Mouse (Mus musculus): ENCODE data around the gene Actr5. TPM values are rescaled to one million over a fixed set of nuclear protein-coding genes. Genes with fewer than 3 reads are reported as not detected.

Actr5 gene
- polyA plus RNA-seq, 2 experiments, result 3.6 to 4.9 TPM

DNA sequence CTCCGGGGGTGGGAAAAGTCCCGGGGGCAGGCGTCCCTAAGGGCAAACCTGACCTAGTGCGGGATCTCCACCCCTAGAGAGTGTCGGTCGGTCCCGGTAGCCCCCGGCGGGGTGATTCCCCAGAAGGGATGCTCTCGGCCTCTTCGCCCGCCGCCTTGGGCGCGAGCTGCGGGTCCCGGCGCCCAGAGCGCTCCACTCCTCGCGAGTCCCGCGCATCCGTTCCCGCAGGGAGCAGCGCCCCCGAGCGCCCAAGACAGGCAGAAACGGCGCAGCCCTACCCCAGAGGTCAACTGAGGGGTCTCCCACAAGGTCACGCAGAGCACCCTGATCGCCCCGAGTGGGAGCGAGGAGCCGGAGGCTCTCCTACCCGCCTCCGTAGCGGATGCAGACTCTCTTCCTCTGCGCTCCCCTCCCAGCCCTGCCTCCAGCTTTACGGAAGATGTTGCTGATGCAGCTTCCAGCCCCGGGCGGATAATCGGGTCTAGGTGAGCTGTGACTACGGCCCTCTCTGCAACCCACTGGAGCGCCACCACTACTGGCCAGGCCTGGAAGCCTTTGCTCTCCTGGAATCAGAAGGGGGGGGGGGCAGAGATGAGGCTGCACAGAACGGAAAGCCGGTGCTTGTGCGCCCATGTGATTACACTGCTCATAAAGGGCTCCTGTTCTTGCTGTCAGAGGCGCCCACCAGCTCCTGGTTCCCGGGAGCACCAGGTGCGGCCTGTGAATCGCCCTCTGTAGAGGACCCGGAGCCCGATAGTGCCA is 43.2 kb downstream of the Actr5 start:
- Histone ChIP-seq H3K36me3 (replicated peaks; ENCODE audit: control insufficient read depth, insufficient read depth, low read depth) (no peaks in the 10 kb centered on the region), H3K4me1 (replicated peaks; ENCODE audit: control insufficient read depth in 2 of 2, insufficient read depth in 2 of 2, low read length in 1 of 2) (no peaks in the 10 kb centered on the region), H3K9ac (replicated peaks) (no peak overlapping the region), H3K27me3 (ENCODE audit: control insufficient read depth, insufficient read depth, low read length) (peaks cover 43% of the 10 kb centered on the region), H3K27ac (no peak overlapping the region), H3K4me2 (ENCODE audit: low read depth) (peak overlapping the region; percentile 51), H3K4me3 (ENCODE audit: insufficient read depth in 1 of 2, low read depth in 2 of 2, low read length in 2 of 2) (peak overlapping the region; percentile 25 to 31), H3K9me3 (ENCODE audit: control insufficient read depth, low read length) (no peaks in the 10 kb centered on the region)
- DNase-seq (ENCODE audit: low read depth in 3 of 3, low spot score in 3 of 3) (no peak), ATAC-seq (ENCODE audit: insufficient read depth) (no peak)
- no peak for TF ChIP-seq EP300 (IDR thresholded peaks at IDR 0.05; ENCODE audit: low read depth)
- no peak for TF ChIP-seq CTCF (IDR thresholded peaks at IDR 0.05; ENCODE audit: low read depth)
- under 1% methylated on average over 54 of the region's 54 CpGs for WGBS (ENCODE audit: insufficient replicate concordance)

DNA sequence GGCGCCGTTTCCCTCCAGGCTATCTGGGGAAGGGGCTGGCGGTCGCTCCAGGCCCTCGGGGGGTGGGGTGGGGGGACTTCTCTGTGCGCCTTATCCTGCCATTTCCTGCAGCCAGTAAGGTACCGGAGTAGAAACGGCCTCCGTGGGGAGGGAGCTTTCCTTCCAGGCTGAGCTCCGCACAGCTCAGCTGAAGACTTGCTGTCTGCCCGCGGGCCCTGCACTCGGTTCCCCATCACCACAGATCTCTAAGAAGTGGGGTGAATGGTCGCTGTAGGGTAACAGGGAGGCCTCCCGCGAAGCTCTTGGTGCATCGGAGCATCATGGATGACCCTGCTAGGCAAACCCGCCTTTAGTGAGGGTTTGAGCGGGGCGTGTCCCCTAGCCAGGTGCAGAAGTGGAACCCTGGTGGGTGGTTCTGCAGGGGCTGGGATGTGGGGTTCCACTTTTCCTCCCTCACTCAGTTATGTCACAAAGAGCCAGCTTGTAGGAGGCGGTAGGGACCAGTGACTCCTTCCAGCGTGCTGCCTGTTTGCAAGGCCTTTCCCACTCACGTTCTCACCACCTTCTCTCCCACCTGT is 43.8 kb downstream of the Actr5 start:
- Histone ChIP-seq H3K36me3 (replicated peaks; ENCODE audit: control insufficient read depth, insufficient read depth, low read depth) (no peaks in the 10 kb centered on the region), H3K9me3 (ENCODE audit: control insufficient read depth, low read length) (no peaks in the 10 kb centered on the region), H3K4me1 (replicated peaks; ENCODE audit: control insufficient read depth in 2 of 2, insufficient read depth in 2 of 2, low read length in 1 of 2) (no peaks in the 10 kb centered on the region), H3K9ac (replicated peaks) (no peak overlapping the region), H3K27me3 (ENCODE audit: control insufficient read depth, insufficient read depth, low read length) (peaks cover 43% of the 10 kb centered on the region), H3K4me3 (ENCODE audit: insufficient read depth in 1 of 2, low read depth in 2 of 2, low read length in 2 of 2) (no peak overlapping the region), H3K27ac (no peak overlapping the region), H3K4me2 (ENCODE audit: low read depth) (peak overlapping the region; percentile 51)
- DNase-seq (ENCODE audit: low read depth in 3 of 3, low spot score in 3 of 3) (no peak), ATAC-seq (ENCODE audit: insufficient read depth) (no peak)
- no peak for TF ChIP-seq CTCF (IDR thresholded peaks at IDR 0.05; ENCODE audit: low read depth)
- TF ChIP-seq EP300 (IDR thresholded peaks at IDR 0.05; ENCODE audit: low read depth), result no peak
- WGBS (ENCODE audit: insufficient replicate concordance), result 10% methylated on average over 22 of the region's 23 CpGs

DNA sequence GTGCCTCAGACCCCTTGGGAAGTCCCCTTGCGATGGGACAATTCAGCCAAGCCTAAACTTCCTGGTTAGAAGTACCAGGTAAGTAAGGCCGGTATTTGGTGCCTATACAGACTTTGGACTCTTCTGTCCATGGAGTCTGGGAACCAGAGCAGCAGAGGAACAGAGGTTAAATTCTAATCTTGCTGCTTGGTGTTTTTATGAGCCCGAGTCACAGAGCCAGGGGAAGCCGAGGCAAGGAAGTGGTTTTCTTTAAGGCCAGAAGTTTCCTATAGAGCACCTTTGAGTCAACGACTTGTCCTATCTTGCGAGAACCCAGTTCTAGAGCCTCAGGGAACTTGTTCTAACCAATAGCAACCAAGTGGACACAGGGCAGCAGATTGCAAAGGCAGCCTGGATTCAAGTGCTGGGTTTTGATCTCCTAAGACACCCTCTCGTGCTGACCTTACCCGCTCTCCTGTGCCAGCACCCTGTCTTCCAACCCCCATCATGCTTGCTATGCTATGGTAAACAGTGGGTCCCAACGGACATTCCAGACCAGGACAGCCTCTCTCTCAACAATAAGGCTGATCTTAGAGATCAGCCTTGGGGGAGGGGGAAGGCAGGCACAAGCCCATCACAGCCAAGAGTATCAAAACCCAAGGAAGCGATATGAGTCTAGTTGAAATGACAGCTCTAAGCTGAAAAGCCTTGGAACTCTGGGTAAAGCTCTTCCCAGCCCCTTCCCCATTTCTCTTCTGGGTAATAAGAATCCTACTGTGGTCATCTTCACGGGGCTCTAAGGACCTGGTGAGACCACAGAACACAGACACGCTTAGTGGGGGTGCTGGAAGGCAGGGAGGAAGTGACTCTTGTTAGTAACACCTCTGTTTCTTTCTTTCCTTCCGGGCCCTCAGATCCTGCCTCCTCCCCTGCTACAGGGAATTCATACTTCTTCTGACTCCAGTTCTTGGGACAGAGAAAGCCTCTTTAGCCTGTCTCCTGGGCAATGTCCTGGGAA is 44.8 kb downstream of the Actr5 start:
- TF ChIP-seq CTCF (IDR thresholded peaks at IDR 0.05; ENCODE audit: low read depth) (no peak), EP300 (IDR thresholded peaks at IDR 0.05; ENCODE audit: low read depth) (no peak)
- Histone ChIP-seq H3K36me3 (replicated peaks; ENCODE audit: control insufficient read depth, insufficient read depth, low read depth) (no peaks in the 10 kb centered on the region), H3K4me2 (ENCODE audit: low read depth) (no peak overlapping the region), H3K27me3 (ENCODE audit: control insufficient read depth, insufficient read depth, low read length) (peaks cover 43% of the 10 kb centered on the region), H3K4me1 (replicated peaks; ENCODE audit: control insufficient read depth in 2 of 2, insufficient read depth in 2 of 2, low read length in 1 of 2) (no peaks in the 10 kb centered on the region), H3K9ac (replicated peaks) (no peak overlapping the region), H3K4me3 (ENCODE audit: insufficient read depth in 1 of 2, low read depth in 2 of 2, low read length in 2 of 2) (no peak overlapping the region), H3K27ac (no peak overlapping the region), H3K9me3 (ENCODE audit: control insufficient read depth, low read length) (no peaks in the 10 kb centered on the region)
- DNase-seq (ENCODE audit: low read depth in 3 of 3, low spot score in 3 of 3), result no peak
- ATAC-seq (ENCODE audit: insufficient read depth), result no peak
- 24% methylated on average over 13 of the region's 13 CpGs for WGBS (ENCODE audit: insufficient replicate concordance)

DNA sequence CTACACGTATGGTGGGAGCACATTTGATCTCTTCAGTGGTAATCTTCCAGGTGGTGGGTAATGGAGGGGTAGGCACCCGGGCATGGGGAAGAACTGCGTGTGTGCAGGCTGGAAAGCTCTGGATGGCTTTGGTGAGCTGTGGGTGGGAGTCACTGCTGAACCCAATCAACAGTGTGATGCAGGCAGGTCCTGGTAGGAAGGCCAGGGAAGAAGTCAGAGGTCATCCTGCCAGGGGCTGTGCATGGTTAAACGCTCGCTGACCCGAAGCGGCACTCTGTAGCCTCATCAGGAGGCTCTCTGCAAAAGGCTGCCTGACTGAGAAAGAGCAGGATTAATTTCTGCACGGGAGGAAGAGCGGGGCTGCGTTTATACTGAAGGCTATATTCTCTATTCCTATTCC is 45.9 kb downstream of the Actr5 start:
- Histone ChIP-seq H3K36me3 (replicated peaks; ENCODE audit: control insufficient read depth, insufficient read depth, low read depth) (no peaks in the 10 kb centered on the region), H3K9me3 (ENCODE audit: control insufficient read depth, low read length) (no peaks in the 10 kb centered on the region), H3K4me3 (ENCODE audit: insufficient read depth in 1 of 2, low read depth in 2 of 2, low read length in 2 of 2) (no peak overlapping the region), H3K4me1 (replicated peaks; ENCODE audit: control insufficient read depth in 2 of 2, insufficient read depth in 2 of 2, low read length in 1 of 2) (no peaks in the 10 kb centered on the region), H3K9ac (replicated peaks) (no peak overlapping the region), H3K27ac (no peak overlapping the region), H3K27me3 (ENCODE audit: control insufficient read depth, insufficient read depth, low read length) (peaks cover 36% of the 10 kb centered on the region), H3K4me2 (ENCODE audit: low read depth) (no peak overlapping the region)
- DNase-seq (ENCODE audit: low read depth in 3 of 3, low spot score in 3 of 3) (no peak), ATAC-seq (ENCODE audit: insufficient read depth) (no peak)
- no peak for TF ChIP-seq CTCF (IDR thresholded peaks at IDR 0.05; ENCODE audit: low read depth)
- no peak for TF ChIP-seq EP300 (IDR thresholded peaks at IDR 0.05; ENCODE audit: low read depth)
- WGBS (ENCODE audit: insufficient replicate concordance), result 57% methylated on average over 10 of the region's 10 CpGs

Data from liver, embryonic 14.5 days (tissue).